Mouse (Mus musculus) spleen, postnatal 36 days (tissue): Measurements from ENCODE around the gene Tmem208.
"Not testable (repeated sequence)": the region's sequence is repeated elsewhere in the genome, so short reads cannot be mapped to it uniquely, and the experiment has no call there.

ENCODE experiments used
- DNase-seq, 2 experiments: peaks; one replicate each; pipeline ENCODE4 v3.0.0; 2022; ENCODE audit warnings: low spot score in 2 of 2, mixed read lengths in 1 of 2

The Tmem208 gene

GRCm38 (mm10) chr8:105326141-105326672, at the start of gene Tmem208, which contains the start of gene Lrrc29:
TSS of gene Tmem208 (plus strand) at chr8:105326354.
TSS of gene Lrrc29 (minus strand) at chr8:105326278.
- DNase-seq: peak; percentile 96 to 98

- DNase-seq: peak in 1 of 2 experiments; percentile 51
Measured at GRCm38 (mm10) chr8:105278911-105279334, 47.2 kb upstream of the Tmem208 start.

GRCm38 (mm10) chr8:105280567-105280966, 45.6 kb upstream of the Tmem208 start:
- no peak for DNase-seq

- no peak for DNase-seq
Measured at GRCm38 (mm10) chr8:105281821-105282220, 44.3 kb upstream of the Tmem208 start.

GRCm38 (mm10) chr8:105282239-105282638, 43.9 kb upstream of the Tmem208 start:
- no peak for DNase-seq

- no peak for DNase-seq
Measured at GRCm38 (mm10) chr8:105283074-105283473, 43.1 kb upstream of the Tmem208 start.

GRCm38 (mm10) chr8:105285514-105285913, 40.6 kb upstream of the Tmem208 start:
- no peak for DNase-seq

GRCm38 (mm10) chr8:105286907-105287306, 39.2 kb upstream of the Tmem208 start:
- DNase-seq: no peak

GRCm38 (mm10) chr8:105288231-105288630, 37.9 kb upstream of the Tmem208 start:
- DNase-seq: no peak

- peak; percentile 94 for DNase-seq
Measured at GRCm38 (mm10) chr8:105288958-105289732, 37.0 kb upstream of the Tmem208 start.

GRCm38 (mm10) chr8:105289805-105290460, 36.2 kb upstream of the Tmem208 start, which contains the start of gene 4931428F04Rik:
TSS of gene 4931428F04Rik (minus strand) at chr8:105289864.
- DNase-seq: peak in 1 of 2 experiments; percentile 30

GRCm38 (mm10) chr8:105290554-105291314, 35.4 kb upstream of the Tmem208 start:
- DNase-seq: peak; percentile 80 to 83

- not testable (repeated sequence) for DNase-seq
Measured at GRCm38 (mm10) chr8:105291364-105291763, 34.8 kb upstream of the Tmem208 start.

GRCm38 (mm10) chr8:105291802-105292201, 34.4 kb upstream of the Tmem208 start:
- not testable (repeated sequence) for DNase-seq

- DNase-seq: no peak
Measured at GRCm38 (mm10) chr8:105292471-105292870, 33.7 kb upstream of the Tmem208 start.

- no peak for DNase-seq
Measured at GRCm38 (mm10) chr8:105293405-105293804, 32.7 kb upstream of the Tmem208 start.

GRCm38 (mm10) chr8:105294776-105295175, 31.4 kb upstream of the Tmem208 start:
- no peak for DNase-seq

- no peak for DNase-seq
Measured at GRCm38 (mm10) chr8:105295256-105295655, 30.9 kb upstream of the Tmem208 start.

- no peak for DNase-seq
Measured at GRCm38 (mm10) chr8:105295895-105296573, 30.1 kb upstream of the Tmem208 start, which contains the start of gene Exoc3l. TSS of gene Exoc3l (minus strand) at chr8:105296101.

GRCm38 (mm10) chr8:105297511-105298192, 28.5 kb upstream of the Tmem208 start, which contains the start of gene E2f4:
TSS of gene E2f4 (plus strand) at chr8:105297663.
- peak; percentile 92 to 93 for DNase-seq
